Mouse (Mus musculus) mammary gland, adult 2 months (tissue): Measurements from ENCODE around the gene Ubp1. TPM values are rescaled to one million over a fixed set of nuclear protein-coding genes. Genes with fewer than 3 reads are reported as not detected.

Experiments
- polyA plus RNA-seq: library from polyadenylated mRNA; depleted of rRNA; stranded (reverse); fragments of >200 nt; gene quantifications from 2 replicates; pipeline ENCODE4 v1.2.3, GENCODE M21; 2012; ENCODE audit warnings: low replicate concordance; rRNA removed

The Ubp1 gene
- polyA plus RNA-seq: 47.6 and 49.2 TPM in 2 replicates

DNA sequence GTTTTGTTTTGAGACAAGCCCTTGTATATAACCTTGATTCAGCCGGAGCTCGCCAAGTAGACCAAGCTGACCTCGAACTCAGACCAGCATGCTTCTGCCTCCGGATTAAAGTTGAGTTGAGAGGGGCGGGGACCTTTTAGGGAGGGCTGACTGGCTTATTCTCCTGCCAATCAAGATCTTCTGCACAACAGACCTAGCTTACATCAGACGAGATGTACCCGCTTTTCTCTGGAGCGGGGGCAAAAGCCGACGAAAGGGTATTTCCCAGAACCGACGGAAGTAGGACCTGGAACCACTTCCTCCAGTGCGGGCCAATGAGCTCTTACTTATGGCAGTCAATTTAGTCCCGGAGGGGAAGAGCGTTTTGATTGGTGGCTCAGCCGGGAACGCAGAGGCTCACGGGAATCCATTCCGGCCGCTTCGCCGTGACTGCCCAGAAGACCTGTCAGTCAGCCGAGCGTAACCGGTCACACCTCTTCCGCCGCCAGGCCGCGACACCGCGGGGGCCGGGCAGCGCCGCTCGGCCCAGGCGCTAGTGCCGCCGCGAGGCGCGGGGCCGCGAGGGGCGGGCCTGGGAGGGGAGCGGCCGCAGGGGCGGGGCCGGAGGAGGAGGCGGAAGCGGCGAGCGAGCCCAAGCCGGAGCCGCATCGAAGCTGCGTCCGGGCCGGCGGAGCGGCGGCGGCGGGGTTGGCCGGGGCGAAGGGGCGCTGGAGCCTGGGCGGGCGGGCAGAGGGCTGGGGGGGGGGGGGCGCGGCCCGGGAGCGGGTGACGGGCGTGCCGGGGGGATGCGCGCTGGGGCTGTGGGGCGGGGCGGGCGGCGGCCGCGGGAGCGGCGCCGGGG, at the start of gene Ubp1:
Gene Ubp1, plus strand, starts transcription at position 401 of the 841 bp plus-strand sequence.

Other genes starting within 250 kb of the Ubp1 start
- 77.8 and 190 TPM in 2 replicates for gene Pdcd6ip, start 222.7 kb upstream of the Ubp1 start, polyA plus RNA-seq
- 9.1 and 13.1 TPM in 2 replicates for gene Clasp2, start 189.5 kb upstream of the Ubp1 start, polyA plus RNA-seq
- 1.7 and 2.4 TPM in 2 replicates for gene Fbxl2, start 115.3 kb downstream of the Ubp1 start, polyA plus RNA-seq
- 0.23 and 0.37 TPM in 2 replicates for gene Susd5, start 126.2 kb downstream of the Ubp1 start, polyA plus RNA-seq